Mouse (Mus musculus): Measurements from ENCODE around the gene Mettl21c. TPM values are rescaled to one million over a fixed set of nuclear protein-coding genes. Genes with fewer than 3 reads are reported as not detected.
"Not testable (repeated sequence)": the region's sequence is repeated elsewhere in the genome, so short reads cannot be mapped to it uniquely, and the experiment has no call there.

Mettl21c gene
- 0.85 and 0.86 TPM in 2 replicates for polyA plus RNA-seq (2014; fragmentation: Nextera tagmentation; extraction: Ambion mirVana)

- no peak for ATAC-seq (replicated peaks; ENCODE audit: low FRiP score)
These were observed at the start of gene Mettl21c for GRCm38 (mm10) chr1:44019934-44020333. Gene Mettl21c (minus strand): TSS chr1:44020034.

GRCm38 (mm10) chr1:44064625-44065024 is 44.8 kb upstream of the Mettl21c start:
- no peak overlapping the region for H3K4me2 ChIP-seq (ENCODE audit: low read depth, low read length, severe bottlenecking)
- no peak for DNase-seq (ENCODE audit: low spot score)
- 0% methylated on average over 1 of the region's 1 CpGs for WGBS

More at GRCm38 (mm10) chr1:44019934-44020333, at the start of gene Mettl21c:
- H3K4me3 ChIP-seq (ENCODE audit: low read depth, low read length) = no peak within 1 kb of the TSS
- H3K27ac ChIP-seq (ENCODE audit: low read depth, low read length) = no peak within 1 kb of the TSS
- H3K4me2 ChIP-seq (ENCODE audit: low read depth, low read length, severe bottlenecking) = no peak within 1 kb of the TSS
- no peaks in the 10 kb centered on the region for H3K36me3 ChIP-seq (ENCODE audit: control insufficient read depth, insufficient read depth, low read length)
- DNase-seq (ENCODE audit: low spot score) = no peak
- H3K27me3 ChIP-seq (ENCODE audit: control insufficient read depth, insufficient read depth, low read length) = no peaks in the 10 kb centered on the region
- no peaks in the 10 kb centered on the region for H3K4me1 ChIP-seq (replicated peaks; ENCODE audit: control insufficient read depth, insufficient read depth, low read length)
- no peak within 1 kb of the TSS for H3K9ac ChIP-seq (ENCODE audit: low read length)
- no peaks in the 10 kb centered on the region for H3K9me3 ChIP-seq (ENCODE audit: control insufficient read depth, low read length)

GRCm38 (mm10) chr1:44063439-44063838 is 43.6 kb upstream of the Mettl21c start:
- H3K4me2 ChIP-seq (ENCODE audit: low read depth, low read length, severe bottlenecking) = no peak overlapping the region
- H3K4me1 ChIP-seq (replicated peaks; ENCODE audit: control insufficient read depth, insufficient read depth, low read length) = no peaks in the 10 kb centered on the region
- ATAC-seq (replicated peaks; ENCODE audit: low FRiP score) (no peak), DNase-seq (ENCODE audit: low spot score) (no peak)
- H3K27ac ChIP-seq (ENCODE audit: low read depth, low read length) = no peak overlapping the region
- no peak overlapping the region for H3K4me3 ChIP-seq (ENCODE audit: low read depth, low read length)
- no peaks in the 10 kb centered on the region for H3K27me3 ChIP-seq (ENCODE audit: control insufficient read depth, insufficient read depth, low read length)
- no peaks in the 10 kb centered on the region for H3K36me3 ChIP-seq (ENCODE audit: control insufficient read depth, insufficient read depth, low read length)
- H3K9ac ChIP-seq (ENCODE audit: low read length) = no peak overlapping the region
- no peaks in the 10 kb centered on the region for H3K9me3 ChIP-seq (ENCODE audit: control insufficient read depth, low read length)
- WGBS = 97% methylated on average over 6 of the region's 6 CpGs

More at GRCm38 (mm10) chr1:44064625-44065024, 44.8 kb upstream of the Mettl21c start:
- H3K9ac ChIP-seq (ENCODE audit: low read length) = no peak overlapping the region
- no peaks in the 10 kb centered on the region for H3K9me3 ChIP-seq (ENCODE audit: control insufficient read depth, low read length)
- no peak for ATAC-seq (replicated peaks; ENCODE audit: low FRiP score)
- no peak overlapping the region for H3K4me3 ChIP-seq (ENCODE audit: low read depth, low read length)
- no peaks in the 10 kb centered on the region for H3K36me3 ChIP-seq (ENCODE audit: control insufficient read depth, insufficient read depth, low read length)
- no peaks in the 10 kb centered on the region for H3K27me3 ChIP-seq (ENCODE audit: control insufficient read depth, insufficient read depth, low read length)
- no peak overlapping the region for H3K27ac ChIP-seq (ENCODE audit: low read depth, low read length)
- no peaks in the 10 kb centered on the region for H3K4me1 ChIP-seq (replicated peaks; ENCODE audit: control insufficient read depth, insufficient read depth, low read length)

- Histone ChIP-seq H3K4me1 (replicated peaks; ENCODE audit: control insufficient read depth, insufficient read depth, low read length) (no peaks in the 10 kb centered on the region), H3K36me3 (ENCODE audit: control insufficient read depth, insufficient read depth, low read length) (no peaks in the 10 kb centered on the region), H3K4me3 (ENCODE audit: low read depth, low read length) (no peak within 1 kb of the TSS), H3K9me3 (ENCODE audit: control insufficient read depth, low read length) (no peaks in the 10 kb centered on the region), H3K4me2 (ENCODE audit: low read depth, low read length, severe bottlenecking) (no peak within 1 kb of the TSS), H3K27ac (ENCODE audit: low read depth, low read length) (no peak within 1 kb of the TSS), H3K27me3 (ENCODE audit: control insufficient read depth, insufficient read depth, low read length) (no peaks in the 10 kb centered on the region), H3K9ac (ENCODE audit: low read length) (no peak within 1 kb of the TSS)
- DNase-seq (ENCODE audit: low spot score) (no peak), ATAC-seq (replicated peaks; ENCODE audit: low FRiP score) (no peak)
- 92% methylated on average over 2 of the region's 2 CpGs for WGBS
These were observed 42.0 kb upstream of the Mettl21c start, which contains the start of gene Gm8251 for GRCm38 (mm10) chr1:44061836-44062235. Gene Gm8251 (minus strand): TSS chr1:44061936.

GRCm38 (mm10) chr1:44057805-44058204 is 38.0 kb upstream of the Mettl21c start:
- H3K9me3 ChIP-seq (ENCODE audit: control insufficient read depth, low read length) = no peaks in the 10 kb centered on the region
- H3K4me1 ChIP-seq (replicated peaks; ENCODE audit: control insufficient read depth, insufficient read depth, low read length) = no peaks in the 10 kb centered on the region
- WGBS = 85% methylated on average over 3 of the region's 3 CpGs
- ATAC-seq (replicated peaks; ENCODE audit: low FRiP score) (no peak), DNase-seq (ENCODE audit: low spot score) (no peak)
- H3K4me3 ChIP-seq (ENCODE audit: low read depth, low read length) = no peak overlapping the region
- no peak overlapping the region for H3K9ac ChIP-seq (ENCODE audit: low read length)
- H3K27ac ChIP-seq (ENCODE audit: low read depth, low read length) = no peak overlapping the region
- no peaks in the 10 kb centered on the region for H3K27me3 ChIP-seq (ENCODE audit: control insufficient read depth, insufficient read depth, low read length)
- H3K36me3 ChIP-seq (ENCODE audit: control insufficient read depth, insufficient read depth, low read length) = no peaks in the 10 kb centered on the region
- H3K4me2 ChIP-seq (ENCODE audit: low read depth, low read length, severe bottlenecking) = no peak overlapping the region

GRCm38 (mm10) chr1:44046556-44046955 is 26.7 kb upstream of the Mettl21c start:
- no peaks in the 10 kb centered on the region for H3K9me3 ChIP-seq (ENCODE audit: control insufficient read depth, low read length)
- H3K36me3 ChIP-seq (ENCODE audit: control insufficient read depth, insufficient read depth, low read length) = no peaks in the 10 kb centered on the region
- no peak overlapping the region for H3K4me2 ChIP-seq (ENCODE audit: low read depth, low read length, severe bottlenecking)
- H3K27ac ChIP-seq (ENCODE audit: low read depth, low read length) = no peak overlapping the region
- 85% methylated on average over 2 of the region's 2 CpGs for WGBS
- DNase-seq (ENCODE audit: low spot score) (no peak), ATAC-seq (replicated peaks; ENCODE audit: low FRiP score) (no peak)
- 0 out of 2 replicates have a peak, but pooled peaks cover 2% of the 10 kb centered on the region for H3K4me1 ChIP-seq (replicated peaks; ENCODE audit: control insufficient read depth, insufficient read depth, low read length)
- H3K9ac ChIP-seq (ENCODE audit: low read length) = no peak overlapping the region
- H3K27me3 ChIP-seq (ENCODE audit: control insufficient read depth, insufficient read depth, low read length) = no peaks in the 10 kb centered on the region
- no peak overlapping the region for H3K4me3 ChIP-seq (ENCODE audit: low read depth, low read length)

- 83% methylated on average over 5 of the region's 5 CpGs for WGBS
- H3K4me1 ChIP-seq (replicated peaks; ENCODE audit: control insufficient read depth, insufficient read depth, low read length); H3K9me3 ChIP-seq (ENCODE audit: control insufficient read depth, low read length); H3K4me2 ChIP-seq (ENCODE audit: low read depth, low read length, severe bottlenecking); ATAC-seq (replicated peaks; ENCODE audit: low FRiP score); DNase-seq (ENCODE audit: low spot score); H3K9ac ChIP-seq (ENCODE audit: low read length); H3K27me3 ChIP-seq (ENCODE audit: control insufficient read depth, insufficient read depth, low read length); H3K4me3 ChIP-seq (ENCODE audit: low read depth, low read length); H3K27ac ChIP-seq (ENCODE audit: low read depth, low read length); H3K36me3 ChIP-seq (ENCODE audit: control insufficient read depth, insufficient read depth, low read length): not testable (repeated sequence)
These were observed 25.9 kb upstream of the Mettl21c start for GRCm38 (mm10) chr1:44045689-44046088.

GRCm38 (mm10) chr1:44042555-44042915 is 22.7 kb upstream of the Mettl21c start:
- Histone ChIP-seq H3K9me3 (ENCODE audit: control insufficient read depth, low read length) (no peaks in the 10 kb centered on the region), H3K9ac (ENCODE audit: low read length) (peak overlapping the region; percentile 52), H3K27me3 (ENCODE audit: control insufficient read depth, insufficient read depth, low read length) (no peaks in the 10 kb centered on the region), H3K4me1 (replicated peaks; ENCODE audit: control insufficient read depth, insufficient read depth, low read length) (0 out of 2 replicates have a peak, but pooled peaks cover 2% of the 10 kb centered on the region), H3K36me3 (ENCODE audit: control insufficient read depth, insufficient read depth, low read length) (no peaks in the 10 kb centered on the region), H3K27ac (ENCODE audit: low read depth, low read length) (no peak overlapping the region), H3K4me2 (ENCODE audit: low read depth, low read length, severe bottlenecking) (peak overlapping the region; percentile 57), H3K4me3 (ENCODE audit: low read depth, low read length) (peak overlapping the region; percentile 26)
- DNase-seq (ENCODE audit: low spot score) (no peak), ATAC-seq (replicated peaks; ENCODE audit: low FRiP score) (peak; percentile 76)
- WGBS = 6% methylated on average over 6 of the region's 6 CpGs

GRCm38 (mm10) chr1:44041797-44042554 is 22.1 kb upstream of the Mettl21c start:
- Histone ChIP-seq H3K9ac (ENCODE audit: low read length) (peak overlapping the region; percentile 52), H3K4me1 (replicated peaks; ENCODE audit: control insufficient read depth, insufficient read depth, low read length) (0 out of 2 replicates have a peak, but pooled peaks cover 2% of the 10 kb centered on the region)
- 1% methylated on average over 17 of the region's 17 CpGs for WGBS

More at GRCm38 (mm10) chr1:44041797-44042554, 22.1 kb upstream of the Mettl21c start:
- DNase-seq (ENCODE audit: low spot score) = peak; percentile 77
- Histone ChIP-seq H3K36me3 (ENCODE audit: control insufficient read depth, insufficient read depth, low read length) (no peaks in the 10 kb centered on the region), H3K27ac (ENCODE audit: low read depth, low read length) (no peak overlapping the region), H3K4me2 (ENCODE audit: low read depth, low read length, severe bottlenecking) (peak overlapping the region; percentile 57), H3K9me3 (ENCODE audit: control insufficient read depth, low read length) (no peaks in the 10 kb centered on the region), H3K27me3 (ENCODE audit: control insufficient read depth, insufficient read depth, low read length) (no peaks in the 10 kb centered on the region), H3K4me3 (ENCODE audit: low read depth, low read length) (peak overlapping the region; percentile 26)
- peak; percentile 70 for ATAC-seq (replicated peaks; ENCODE audit: low FRiP score)
